Mouse (Mus musculus) olfactory bulb, adult 2 months (tissue): Measurements from ENCODE around the gene Hist1h3g. TPM values are rescaled to one million over a fixed set of nuclear protein-coding genes. Genes with fewer than 3 reads are reported as not detected.
"Not testable (repeated sequence)": the region's sequence is repeated elsewhere in the genome, so short reads cannot be mapped to it uniquely, and the experiment has no call there.

Experiments
- H3K27ac ChIP-seq: fragments of 200-500 bp; 2 replicates; pipeline ENCODE4 v1.5.1; 2012; ENCODE audit warnings: low read depth, low read length; ENCODE audit not compliant: insufficient read depth
- H3K4me1 ChIP-seq: fragments of 200-500 bp; 2 replicates; pipeline ENCODE4 v1.6.1; 2012; ENCODE audit warnings: low read length; ENCODE audit not compliant: control insufficient read depth, insufficient read depth
- H3K4me3 ChIP-seq: fragments of 200-500 bp; 2 replicates; pipeline ENCODE4 v1.5.1; 2012; ENCODE audit warnings: mild to moderate bottlenecking, low read depth, low read length, moderate library complexity; ENCODE audit not compliant: insufficient read depth
- CTCF ChIP-seq: fragments of 200-500 bp; IDR thresholded peaks from 2 replicates; pipeline ENCODE4 v1.5.1; 2012; ENCODE audit warnings: low read depth, mild to moderate bottlenecking, low read length, moderate library complexity; ENCODE audit not compliant: insufficient read depth
- POLR2A ChIP-seq: fragments of 200-500 bp; IDR thresholded peaks from 2 replicates; pipeline ENCODE4 v1.6.1; 2012; ENCODE audit warnings: mild to moderate bottlenecking, low read depth, low read length, moderate library complexity; ENCODE audit not compliant: insufficient read depth
- WGBS: fragments of 180-500 bp; shearing (Covaris S2); methylation state at CpG from one replicate; pipeline ENCODE4 v1.1.7; 2018; 5-methylcytosine and 5-hydroxymethylcytosine counted together
- polyA plus RNA-seq: library from polyadenylated mRNA; stranded (reverse); fragments of >200 nt; gene quantifications from 2 replicates; pipeline ENCODE4 v1.2.4, GENCODE M21; 2012; ENCODE audit warnings: low replicate concordance; ENCODE audit not compliant: missing spikeins, insufficient read depth, insufficient read length

The Hist1h3g gene
- polyA plus RNA-seq, 1 experiment: not detected

DNA sequence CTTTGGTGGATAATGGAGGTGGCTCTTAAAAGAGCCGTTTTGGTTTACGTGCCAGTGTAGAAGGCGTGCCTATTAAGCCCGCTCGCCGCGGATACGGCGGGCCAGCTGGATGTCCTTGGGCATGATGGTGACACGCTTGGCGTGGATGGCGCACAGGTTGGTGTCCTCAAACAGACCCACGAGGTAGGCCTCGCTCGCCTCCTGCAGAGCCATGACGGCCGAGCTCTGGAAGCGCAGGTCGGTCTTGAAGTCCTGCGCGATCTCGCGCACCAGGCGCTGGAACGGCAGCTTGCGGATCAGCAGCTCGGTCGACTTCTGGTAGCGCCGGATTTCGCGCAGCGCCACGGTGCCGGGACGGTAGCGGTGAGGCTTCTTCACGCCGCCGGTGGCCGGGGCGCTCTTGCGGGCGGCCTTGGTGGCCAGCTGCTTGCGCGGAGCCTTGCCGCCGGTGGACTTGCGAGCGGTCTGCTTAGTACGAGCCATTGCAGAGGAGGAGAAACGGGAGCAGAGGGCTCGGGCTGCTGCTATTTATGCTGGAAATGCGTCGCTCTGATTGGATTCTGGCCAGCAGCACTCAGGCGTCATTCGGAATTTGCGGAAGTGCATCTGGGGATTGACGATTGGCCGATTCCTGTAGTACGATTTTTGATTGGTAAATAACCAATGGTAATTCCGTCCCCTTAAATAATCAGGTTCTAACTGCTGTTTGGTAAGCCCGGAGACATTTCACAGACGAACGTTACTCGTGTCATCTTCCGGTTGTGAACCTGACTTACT lies 26.8 kb downstream of the Hist1h3g start, which contains the start of gene Hist1h3e:
Gene Hist1h3e (minus strand): TSS at position 487 of the 777 bp plus-strand sequence.
- peak within 1 kb of the TSS; percentile 96 for H3K27ac ChIP-seq
- peak within 1 kb of the TSS; percentile 89 for H3K4me3 ChIP-seq
- under 1% methylated on average over 59 of the region's 67 CpGs for WGBS
- H3K4me1 ChIP-seq: not testable (repeated sequence)
- peak; percentile 98 for TF ChIP-seq POLR2A

DNA sequence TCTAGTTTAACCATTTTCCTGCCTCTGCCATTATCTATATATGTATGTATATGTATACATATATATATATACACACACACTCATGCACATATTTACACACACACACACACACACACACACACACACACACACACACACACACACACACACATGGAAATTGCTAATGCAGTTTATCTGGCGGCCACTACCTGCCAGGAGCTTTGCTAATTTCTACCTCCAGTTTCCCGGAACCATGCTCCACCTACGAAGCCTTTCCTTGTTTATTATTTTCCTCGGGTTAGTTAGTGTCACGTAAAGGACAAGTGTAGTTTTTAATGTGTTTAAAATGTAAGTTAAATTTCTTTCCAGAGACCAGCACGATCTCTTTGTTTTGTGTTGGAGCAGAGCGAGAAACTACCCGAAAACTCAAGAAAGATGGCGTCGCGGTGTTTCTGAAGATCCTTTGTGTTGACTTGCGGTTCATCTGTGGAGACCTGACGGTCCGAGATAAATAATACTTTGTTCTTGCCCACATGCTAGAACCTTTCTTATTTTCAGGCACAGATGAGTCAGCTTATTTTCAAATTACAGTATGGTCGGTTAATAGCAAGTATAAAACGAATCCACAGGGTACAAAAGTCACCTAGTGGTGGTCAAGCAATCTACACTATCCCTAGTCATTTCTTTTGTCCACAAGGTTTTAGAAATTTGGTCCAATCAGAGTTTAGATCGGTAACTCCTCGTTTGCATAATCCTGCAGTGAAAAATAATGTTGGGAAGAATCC lies 27.7 kb downstream of the Hist1h3g start:
- Histone ChIP-seq H3K4me1 (no peaks in the 10 kb centered on the region), H3K4me3 (peak overlapping the region; percentile 36), H3K27ac (peak overlapping the region; percentile 96)
- TF ChIP-seq CTCF (no peak), POLR2A (no peak)
- 1% methylated on average over 18 of the region's 18 CpGs for WGBS

DNA sequence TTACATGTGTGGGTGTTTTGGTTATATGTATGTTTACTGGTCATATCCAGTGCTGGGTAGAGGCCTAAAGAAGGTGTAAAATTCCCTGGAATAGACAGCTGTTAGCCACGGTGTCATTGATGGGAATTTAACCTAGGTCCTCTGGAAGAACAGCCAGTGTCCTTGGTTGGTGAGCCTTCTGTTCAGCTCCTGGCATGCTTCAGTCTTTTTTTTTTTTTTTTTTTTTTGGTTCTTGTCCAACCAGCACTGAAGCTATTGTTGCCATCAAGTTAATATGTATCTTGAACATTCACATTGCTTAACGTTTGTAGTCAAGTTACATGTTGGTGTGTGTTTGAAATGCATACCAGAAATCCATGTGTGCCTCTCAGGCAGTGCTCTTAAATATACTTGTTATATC lies 29.3 kb downstream of the Hist1h3g start:
- H3K4me3 ChIP-seq: no peak overlapping the region
- TF ChIP-seq POLR2A: no peak
- TF ChIP-seq CTCF: no peak
- no peaks in the 10 kb centered on the region for H3K4me1 ChIP-seq
- no peak overlapping the region for H3K27ac ChIP-seq
- WGBS: 87% methylated on average over 2 of the region's 2 CpGs

DNA sequence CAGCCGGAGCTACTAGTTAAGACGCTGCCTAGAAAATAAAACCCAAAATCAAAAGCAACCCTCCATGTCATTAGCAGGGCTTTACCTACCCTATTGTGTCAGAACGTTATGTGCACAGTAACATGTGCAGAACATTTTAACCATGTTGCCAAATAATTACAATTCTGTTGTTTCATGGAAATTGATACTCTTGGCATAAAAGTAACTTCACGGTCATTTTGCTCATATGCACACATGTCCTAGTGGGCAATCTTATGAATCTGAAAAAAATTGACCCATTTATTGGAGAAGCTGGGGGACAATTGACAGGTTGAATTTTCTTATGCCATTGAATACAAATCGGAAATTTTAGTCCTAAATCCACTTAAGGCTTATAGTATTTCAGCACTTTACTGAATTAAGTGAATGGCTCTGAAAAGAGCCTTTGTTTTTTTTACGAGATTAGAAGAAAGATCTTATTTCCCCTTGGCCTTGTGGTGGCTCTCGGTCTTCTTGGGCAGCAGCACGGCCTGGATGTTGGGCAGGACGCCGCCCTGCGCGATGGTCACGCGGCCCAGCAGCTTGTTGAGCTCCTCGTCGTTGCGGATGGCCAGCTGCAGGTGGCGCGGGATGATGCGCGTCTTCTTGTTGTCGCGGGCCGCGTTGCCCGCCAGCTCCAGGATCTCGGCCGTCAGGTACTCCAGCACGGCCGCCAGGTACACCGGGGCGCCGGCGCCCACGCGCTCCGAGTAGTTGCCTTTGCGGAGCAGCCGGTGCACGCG lies 35.2 kb downstream of the Hist1h3g start:
- WGBS: under 1% methylated on average over 27 of the region's 41 CpGs
- H3K4me1 ChIP-seq: not testable (repeated sequence)
- Histone ChIP-seq H3K4me3 (peak overlapping the region; percentile 52), H3K27ac (peak overlapping the region; percentile 89)

DNA sequence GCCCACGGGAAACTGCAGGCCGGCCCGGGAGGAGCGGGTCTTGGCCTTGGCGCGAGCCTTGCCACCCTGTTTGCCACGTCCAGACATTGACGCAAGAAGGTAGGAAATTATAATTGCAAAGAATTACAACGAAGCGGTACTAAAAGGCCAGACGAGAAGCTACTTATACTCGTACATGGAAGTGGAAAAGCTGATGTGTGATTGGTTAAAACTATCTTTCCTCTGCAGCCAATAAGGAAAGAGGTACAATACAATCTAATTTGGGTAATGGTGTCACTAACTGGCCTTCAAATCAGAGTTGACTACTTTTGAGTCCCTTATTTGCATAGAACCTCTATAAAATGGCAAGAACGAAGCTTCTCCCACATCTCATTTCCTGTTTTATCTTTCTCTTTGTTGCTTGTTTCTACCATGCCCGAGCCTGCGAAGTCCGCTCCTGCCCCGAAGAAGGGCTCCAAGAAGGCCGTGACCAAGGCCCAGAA lies 35.8 kb downstream of the Hist1h3g start, which contains the start of the genes Hist1h2ae and Hist1h2bg:
Gene Hist1h2ae (minus strand): TSS at position 199 of the 482 bp plus-strand sequence.
Gene Hist1h2bg (plus strand): TSS at position 375 of the 482 bp plus-strand sequence.
- Histone ChIP-seq H3K27ac (peak within 1 kb of the TSS; percentile 96), H3K4me3 (peak within 1 kb of the TSS; percentile 54), H3K4me1 (peaks cover 6% of the 10 kb centered on the region)
- TF ChIP-seq CTCF (no peak), POLR2A (no peak)
- WGBS: 0% methylated on average over 18 of the region's 18 CpGs

DNA sequence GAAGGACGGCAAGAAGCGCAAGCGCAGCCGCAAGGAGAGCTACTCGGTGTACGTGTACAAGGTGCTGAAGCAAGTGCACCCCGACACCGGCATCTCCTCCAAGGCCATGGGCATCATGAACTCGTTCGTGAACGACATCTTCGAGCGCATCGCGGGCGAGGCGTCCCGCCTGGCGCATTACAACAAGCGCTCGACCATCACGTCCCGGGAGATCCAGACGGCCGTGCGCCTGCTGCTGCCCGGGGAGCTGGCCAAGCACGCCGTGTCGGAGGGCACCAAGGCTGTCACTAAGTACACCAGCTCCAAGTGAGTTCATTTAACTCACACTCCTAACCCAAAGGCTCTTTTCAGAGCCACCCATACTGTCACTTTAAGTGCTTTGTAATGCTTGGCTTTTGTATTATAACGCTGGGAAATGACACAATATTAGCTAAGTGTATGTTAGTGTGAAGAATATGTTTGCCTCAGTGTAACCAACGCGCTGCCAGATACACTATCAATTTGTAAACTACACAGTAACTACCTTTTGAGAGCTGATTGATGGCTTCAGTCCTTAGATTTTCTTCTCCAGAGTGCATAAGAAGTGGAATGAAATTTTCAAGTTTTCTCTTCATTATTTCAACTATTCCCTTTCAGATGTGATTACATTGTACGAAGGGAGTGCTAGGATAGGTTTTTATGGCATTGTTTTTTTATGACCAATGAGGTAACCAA lies 36.4 kb downstream of the Hist1h3g start:
- peak overlapping the region; percentile 54 for H3K4me3 ChIP-seq
- peak overlapping the region; percentile 96 for H3K27ac ChIP-seq
- H3K4me1 ChIP-seq: not testable (repeated sequence)
- WGBS: under 1% methylated on average over 17 of the region's 34 CpGs

DNA sequence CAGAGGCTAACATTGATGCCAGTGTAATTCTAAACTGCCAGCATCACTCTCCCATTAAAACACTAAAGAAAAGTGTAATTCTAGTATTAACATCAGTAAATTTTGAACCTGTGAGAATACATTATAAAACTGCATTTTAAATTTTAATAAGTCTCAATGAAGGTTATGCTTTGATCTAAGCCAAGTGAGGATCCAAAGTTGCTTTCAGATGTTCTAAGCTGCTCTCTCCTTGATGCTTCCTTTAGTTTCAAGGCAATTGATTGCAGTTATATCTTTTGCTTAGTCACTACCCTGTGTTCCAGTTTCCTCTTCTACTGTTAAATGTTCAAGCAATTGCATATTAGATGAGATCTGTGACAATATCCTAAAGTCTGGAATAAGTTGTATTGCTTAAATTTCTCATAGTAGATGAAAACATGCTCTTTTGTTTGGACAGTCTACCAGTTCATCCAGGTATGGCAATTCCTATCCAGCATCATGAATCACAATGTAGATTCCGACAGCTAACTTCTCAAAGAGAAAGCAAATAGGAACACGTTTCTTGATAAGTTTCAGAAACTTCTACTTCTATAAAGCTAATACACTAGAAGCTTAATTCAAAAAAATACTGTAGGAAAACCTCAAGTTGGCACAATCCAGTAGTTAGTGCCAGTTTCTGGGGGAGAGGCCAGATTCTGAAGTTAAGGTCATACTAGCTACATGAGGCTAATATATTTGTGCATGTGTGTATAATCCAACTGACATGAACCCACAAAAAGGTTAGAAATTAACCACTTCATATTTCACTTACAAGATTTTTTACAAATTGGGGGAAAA lies 37.2 kb downstream of the Hist1h3g start:
- Histone ChIP-seq H3K4me1 (peaks cover 6% of the 10 kb centered on the region), H3K27ac (no peak overlapping the region), H3K4me3 (no peak overlapping the region)
- WGBS: 25% methylated on average over 2 of the region's 2 CpGs
- no peak for TF ChIP-seq POLR2A

DNA sequence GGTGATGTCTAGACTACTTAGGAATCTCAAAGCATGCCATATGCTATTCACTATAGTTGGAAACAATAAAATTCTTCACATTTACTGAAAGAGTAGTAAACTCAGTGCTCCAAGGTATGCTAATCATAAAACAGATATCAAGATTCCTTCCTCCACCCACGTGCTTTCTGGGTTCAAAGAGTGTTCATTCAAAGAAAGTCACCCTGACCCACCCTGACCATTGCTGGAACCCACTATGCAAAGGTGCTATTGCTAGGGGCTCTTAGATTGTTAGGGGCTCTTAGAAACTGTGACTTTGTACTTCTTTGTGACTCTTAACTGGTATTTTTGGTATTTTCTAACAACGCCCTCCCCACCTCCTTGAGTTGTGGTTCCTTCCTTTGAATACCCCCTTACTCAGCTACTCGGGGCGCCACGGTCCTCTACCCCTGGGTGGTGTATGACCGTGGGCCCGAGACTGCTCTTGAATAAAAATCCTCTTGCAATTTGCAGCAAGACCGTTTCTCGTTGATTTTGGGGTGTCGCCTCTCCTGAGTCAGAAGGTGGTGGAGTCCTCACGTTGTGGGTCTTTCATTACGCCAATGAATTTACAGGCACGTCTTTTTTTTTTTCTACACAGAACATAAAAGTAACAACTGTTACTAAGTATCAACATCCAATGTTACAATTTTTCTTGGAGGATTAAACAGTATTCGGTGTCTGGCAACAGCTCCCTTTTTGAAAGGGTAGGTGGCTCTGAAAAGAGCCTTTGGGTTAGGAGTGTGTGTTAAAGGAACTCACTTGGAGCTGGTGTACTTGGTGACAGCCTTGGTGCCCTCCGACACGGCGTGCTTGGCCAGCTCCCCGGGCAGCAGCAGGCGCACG lies 38.0 kb downstream of the Hist1h3g start:
- WGBS: 4% methylated on average over 20 of the region's 20 CpGs
- H3K4me1 ChIP-seq: not testable (repeated sequence)
- Histone ChIP-seq H3K4me3 (peak overlapping the region; percentile 56), H3K27ac (peak overlapping the region; percentile 95)

DNA sequence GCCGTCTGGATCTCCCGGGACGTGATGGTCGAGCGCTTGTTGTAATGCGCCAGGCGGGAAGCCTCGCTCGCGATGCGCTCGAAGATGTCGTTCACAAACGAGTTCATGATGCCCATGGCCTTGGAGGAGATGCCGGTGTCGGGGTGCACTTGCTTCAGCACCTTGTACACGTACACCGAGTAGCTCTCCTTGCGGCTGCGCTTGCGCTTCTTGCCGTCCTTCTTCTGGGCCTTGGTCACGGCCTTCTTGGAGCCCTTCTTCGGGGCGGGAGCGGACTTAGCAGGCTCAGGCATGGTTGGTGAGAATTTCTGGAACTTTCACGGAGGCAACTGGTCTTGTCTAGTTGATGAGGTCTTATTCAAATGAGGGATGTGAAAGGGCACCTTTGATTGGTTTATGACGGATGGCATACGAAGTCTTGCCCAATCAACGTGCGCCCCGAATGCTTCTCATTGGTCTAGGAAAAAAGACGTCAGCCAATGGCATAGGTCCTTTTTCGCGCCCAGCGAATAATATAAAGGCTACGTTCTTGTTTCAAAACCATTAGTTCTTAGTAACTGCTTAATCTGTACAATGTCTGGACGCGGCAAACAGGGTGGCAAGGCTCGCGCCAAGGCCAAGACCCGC lies 38.8 kb downstream of the Hist1h3g start, which contains the start of the genes Hist1h2bf and Hist1h2ad:
Gene Hist1h2bf (minus strand): TSS at position 299 of the 627 bp plus-strand sequence.
Gene Hist1h2ad (plus strand): TSS at position 484 of the 627 bp plus-strand sequence.
- Histone ChIP-seq H3K27ac (peak within 1 kb of the TSS; percentile 95), H3K4me3 (peak within 1 kb of the TSS; percentile 56)
- WGBS: under 1% methylated on average over 42 of the region's 42 CpGs
- H3K4me1 ChIP-seq: not testable (repeated sequence)

DNA sequence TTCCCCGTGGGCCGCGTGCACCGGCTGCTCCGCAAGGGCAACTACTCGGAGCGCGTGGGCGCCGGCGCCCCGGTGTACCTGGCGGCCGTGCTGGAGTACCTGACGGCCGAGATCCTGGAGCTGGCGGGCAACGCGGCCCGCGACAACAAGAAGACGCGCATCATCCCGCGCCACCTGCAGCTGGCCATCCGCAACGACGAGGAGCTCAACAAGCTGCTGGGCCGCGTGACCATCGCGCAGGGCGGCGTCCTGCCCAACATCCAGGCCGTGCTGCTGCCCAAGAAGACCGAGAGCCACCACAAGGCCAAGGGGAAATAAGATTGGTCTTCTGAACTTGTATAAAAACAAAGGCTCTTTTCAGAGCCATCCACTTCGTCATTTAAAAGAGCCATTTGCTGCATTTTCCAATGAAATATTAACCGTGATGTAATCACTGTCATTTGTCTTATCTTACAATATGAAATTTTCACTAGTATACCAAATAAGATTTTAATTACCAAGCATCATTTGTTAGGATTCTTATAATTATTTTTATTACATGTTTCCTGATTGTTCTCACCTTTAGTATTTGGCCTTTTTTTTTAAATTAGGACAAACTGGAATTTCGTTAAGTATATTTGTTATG lies 39.4 kb downstream of the Hist1h3g start:
- Histone ChIP-seq H3K4me3 (peak overlapping the region; percentile 56), H3K27ac (peak overlapping the region; percentile 67; the same call in 1 of the 2 replicates)
- WGBS: under 1% methylated on average over 16 of the region's 39 CpGs
- H3K4me1 ChIP-seq: not testable (repeated sequence)
